28 mouse cellular contexts compared by ENCODE assay signal in genomic region chr7:83994348-83994747, GRCm38 (mm10).
DNase-seq lines count a peak whose midpoint lies in the region; ATAC-seq lines count a peak whose summit lies in the region.
"Had no signal": no experiment of that assay in that cellular context is flagged by ENCODE, and none has a peak within 500 bp of the region (broad histone marks: within the 10 kb centered on the region; RNA-seq: fewer than 3 reads in every experiment).

No protein-coding gene starts in this region.

- H3K4me3 ChIP-seq in forebrain, embryonic 13.5 days, result no peak overlapping the region
- H3K4me3 ChIP-seq: embryonic facial prominence, embryonic 10.5 days; embryonic facial prominence, embryonic 12.5 days; erythroblast, embryonic 14.5 days; forebrain, embryonic 10.5 days; forebrain, embryonic 12.5 days; forebrain, embryonic 15.5 days had no signal

- no peaks in the 10 kb centered on the region for H3K36me3 ChIP-seq in forebrain, embryonic 13.5 days (ENCODE audit: poor library complexity, severe bottlenecking)
- H3K36me3 ChIP-seq: embryonic facial prominence, embryonic 10.5 days; embryonic facial prominence, embryonic 12.5 days; forebrain, embryonic 10.5 days; forebrain, embryonic 12.5 days; forebrain, embryonic 15.5 days; G1E had no signal

- H3K27ac ChIP-seq in forebrain, embryonic 13.5 days, result no peak overlapping the region
- H3K27ac ChIP-seq: embryonic facial prominence, embryonic 10.5 days; embryonic facial prominence, embryonic 12.5 days; forebrain, embryonic 10.5 days; forebrain, embryonic 12.5 days; forebrain, embryonic 15.5 days had no signal

- H3K4me1 ChIP-seq in forebrain, embryonic 13.5 days, result no peaks in the 10 kb centered on the region
- H3K4me1 ChIP-seq: embryonic facial prominence, embryonic 10.5 days; embryonic facial prominence, embryonic 12.5 days; forebrain, embryonic 10.5 days; forebrain, embryonic 12.5 days; forebrain, embryonic 15.5 days had no signal

- ATAC-seq in forebrain, embryonic 13.5 days, result no peak
- no peak for ATAC-seq in erythroblast, adult 5-6 weeks (replicated peaks; ENCODE audit: low FRiP score, poor library complexity, severe bottlenecking)
- ATAC-seq: activated CD4-positive, CD25-positive, alpha-beta regulatory T cell, adult 4 months; CD4-positive, CD25-positive, alpha-beta regulatory T cell, adult 4 months; forebrain, embryonic 15.5 days; forebrain, postnatal 0 days; Patski had no signal

- no peaks in the 10 kb centered on the region for H3K9me3 ChIP-seq in forebrain, embryonic 13.5 days (replicated peaks)
- H3K9me3 ChIP-seq: embryonic facial prominence, embryonic 10.5 days; embryonic facial prominence, embryonic 12.5 days; forebrain, embryonic 10.5 days; forebrain, embryonic 12.5 days; forebrain, embryonic 15.5 days; G1E had no signal

- H3K9ac ChIP-seq in forebrain, embryonic 13.5 days, result no peak overlapping the region
- H3K9ac ChIP-seq: embryonic facial prominence, embryonic 12.5 days; forebrain, embryonic 12.5 days; forebrain, embryonic 15.5 days; forebrain, postnatal 0 days had no signal

- no peaks in the 10 kb centered on the region for H3K27me3 ChIP-seq in forebrain, embryonic 13.5 days
- H3K27me3 ChIP-seq: embryonic facial prominence, embryonic 12.5 days; forebrain, embryonic 12.5 days; forebrain, embryonic 15.5 days; Patski had no signal

- no peak overlapping the region for H3K4me2 ChIP-seq in forebrain, embryonic 13.5 days
- H3K4me2 ChIP-seq: embryonic facial prominence, embryonic 12.5 days; forebrain, embryonic 12.5 days; forebrain, embryonic 15.5 days had no signal

- 89% methylated on average over 1 of the region's 1 CpGs for WGBS in forebrain, embryonic 13.5 days

- DNase-seq in embryo, embryonic 10 days (ENCODE audit: low spot score), result peak; percentile 15
- DNase-seq in embryo, embryonic 9.5 days (ENCODE audit: extremely low spot score), result no peak
- DNase-seq in R1 (ENCODE audit: low read depth, low spot score) (peak; percentile 95), ZHBTc4 (ENCODE audit: low read depth, low spot score) (peak; percentile 86)
- peak; percentile 17 for DNase-seq in embryo, embryonic 11 days
- DNase-seq in T-cell, adult 2 months (ENCODE audit: low spot score), result no peak
- DNase-seq: adrenal gland, adult 8-10 months; adrenal gland, postnatal 14 days; adrenal gland, postnatal 36 days; B cell, adult 2 months; cerebellum, adult 11-12 months; cerebellum, adult 2 months; cerebellum, adult 9-10 months; cerebellum, postnatal 10 days; cerebellum, postnatal 25 days; forebrain, postnatal 0 days had no signal

Comparison
In these comparisons a context has a peak if more than half of its experiments do, and no peak if none do; other contexts are left out.
1. DNase-seq: peak in embryo, embryonic 10 days (single experiment), R1 (single experiment), ZHBTc4 (single experiment) and embryo, embryonic 11 days (single experiment); none in embryo, embryonic 9.5 days (single experiment) and T-cell, adult 2 months (single experiment).